Mouse (Mus musculus): ENCODE data around the gene Grm4. TPM values are rescaled to one million over a fixed set of nuclear protein-coding genes. Genes with fewer than 3 reads are reported as not detected.

The Grm4 gene
- total and polyA plus RNA-seq, 3 experiments = 0.06 TPM; not detected in 2

DNA sequence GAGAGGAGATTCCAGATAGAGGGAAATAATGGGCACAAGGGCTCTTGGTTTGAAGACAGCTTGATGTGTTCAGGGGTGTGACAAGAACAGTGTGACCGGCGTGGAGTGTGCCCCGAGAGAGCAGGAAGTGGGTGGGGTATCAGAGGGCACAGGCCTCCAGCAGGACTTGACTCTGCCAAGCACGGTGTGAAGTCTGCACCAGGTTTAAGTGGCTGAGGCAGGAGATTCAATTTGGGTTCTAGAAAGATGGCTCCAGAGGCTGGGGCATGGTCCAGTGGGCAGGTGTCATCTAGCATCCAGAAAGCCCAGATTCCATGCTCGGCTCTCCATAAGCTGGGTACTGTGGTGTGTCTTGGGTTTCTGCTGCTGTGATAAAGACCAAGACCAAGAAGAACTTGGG, 23.4 kb downstream of the Grm4 start:
- H3K27me3 ChIP-seq (ENCODE audit: control insufficient read depth in 1 of 2, insufficient read depth in 2 of 2, low read length in 2 of 2) = no peaks in the 10 kb centered on the region
- no peak overlapping the region for H3K9ac ChIP-seq (ENCODE audit: control insufficient read depth, low read depth, low read length, poor library complexity, severe bottlenecking)
- H3K27ac ChIP-seq (ENCODE audit: control insufficient read depth, low read depth, low read length) = no peak overlapping the region
- peaks cover 4 to 18% of the 10 kb centered on the region in 2 experiments; a peak in 3 of 4 replicates for H3K4me1 ChIP-seq (ENCODE audit: control insufficient read depth in 1 of 2, insufficient read depth in 2 of 2, low read length in 2 of 2)
- H3K4me3 ChIP-seq (ENCODE audit: control insufficient read depth in 1 of 2, insufficient read depth in 1 of 2, low read depth in 2 of 2, low read length in 2 of 2) = no peak overlapping the region
- no peak for TF ChIP-seq RCOR1 (IDR thresholded peaks at IDR 0.05; ENCODE audit: low read depth, low read length)
- TF ChIP-seq GATA1 (IDR thresholded peaks at IDR 0.05; ENCODE audit: low read depth, low read length) = no peak
- TF ChIP-seq SIN3A (IDR thresholded peaks at IDR 0.05; ENCODE audit: low read length) = no peak
- TF ChIP-seq TAL1 (IDR thresholded peaks at IDR 0.05; ENCODE audit: low read length) = no peak
- TF ChIP-seq CHD2 (IDR thresholded peaks at IDR 0.05; ENCODE audit: low read length) = no peak
- no peak for TF ChIP-seq TBP (IDR thresholded peaks at IDR 0.05; ENCODE audit: low read depth, low read length)
- no peak for TF ChIP-seq MYB (IDR thresholded peaks at IDR 0.05; ENCODE audit: low read depth, low read length)
- no peak for TF ChIP-seq TCF12 (IDR thresholded peaks at IDR 0.05; ENCODE audit: low read depth, low read length)
- TF ChIP-seq NELFE (IDR thresholded peaks at IDR 0.05; ENCODE audit: low read depth, low read length) = no peak
- no peak for TF ChIP-seq SMC3 (IDR thresholded peaks at IDR 0.05; ENCODE audit: low read depth, low read length)
- no peak for TF ChIP-seq NRF1 (IDR thresholded peaks at IDR 0.05; ENCODE audit: insufficient read depth, low read depth, low read length, poor library complexity, severe bottlenecking)
- TF ChIP-seq USF2 (IDR thresholded peaks at IDR 0.05; ENCODE audit: borderline replicate concordance in 1 of 2, insufficient read depth in 1 of 2, low read depth in 1 of 2, low read length in 2 of 2) = no peak
- no peak for TF ChIP-seq CTCF (IDR thresholded peaks at IDR 0.05 in 2 of 3, conservative IDR thresholded peaks at IDR 0.05 in 1 of 3; ENCODE audit: control insufficient read depth in 1 of 3, insufficient read depth in 1 of 3, low read depth in 2 of 3, low read length in 3 of 3, poor library complexity in 1 of 3, severe bottlenecking in 1 of 3)
- no peak for TF ChIP-seq MYC (IDR thresholded peaks at IDR 0.05; ENCODE audit: low read depth, low read length)
- no peak for TF ChIP-seq HCFC1 (IDR thresholded peaks at IDR 0.05; ENCODE audit: low read depth, low read length)
- TF ChIP-seq POLR2AphosphoS5 (IDR thresholded peaks at IDR 0.05; ENCODE audit: borderline replicate concordance, low read depth, low read length) = no peak
- TF ChIP-seq RAD21 (IDR thresholded peaks at IDR 0.05; ENCODE audit: low read depth, low read length) = no peak
- no peak for TF ChIP-seq MAX (IDR thresholded peaks at IDR 0.05; ENCODE audit: low read length)
- no peak for TF ChIP-seq UBTF (IDR thresholded peaks at IDR 0.05; ENCODE audit: borderline replicate concordance, insufficient read depth, low read depth, low read length)
- no peaks in the 10 kb centered on the region for H3K79me2 ChIP-seq (ENCODE audit: control insufficient read depth, insufficient read depth, low read length, poor library complexity)
- peaks cover 0 to 7% of the 10 kb centered on the region in 2 experiments; a peak in 2 of 4 replicates for H3K36me3 ChIP-seq (ENCODE audit: control insufficient read depth in 1 of 2, insufficient read depth in 2 of 2, low read length in 2 of 2)
- DNase-seq (ENCODE audit: low read depth, low spot score) = no peak
- no peaks in the 10 kb centered on the region for H3K9me3 ChIP-seq (replicated peaks; ENCODE audit: insufficient read depth, low read length)

GRCm38 (mm10) chr17:27495008-27495540, 26.1 kb downstream of the Grm4 start:
- H3K9me3 ChIP-seq (replicated peaks; ENCODE audit: insufficient read depth, low read length) = no peaks in the 10 kb centered on the region
- H3K4me3 ChIP-seq (ENCODE audit: control insufficient read depth in 1 of 2, insufficient read depth in 1 of 2, low read depth in 2 of 2, low read length in 2 of 2) = no peak overlapping the region

More at GRCm38 (mm10) chr17:27495008-27495540, 26.1 kb downstream of the Grm4 start:
- Histone ChIP-seq H3K79me2 (ENCODE audit: control insufficient read depth, insufficient read depth, low read length, poor library complexity) (no peaks in the 10 kb centered on the region), H3K27ac (ENCODE audit: control insufficient read depth, low read depth, low read length) (no peak overlapping the region), H3K4me1 (ENCODE audit: control insufficient read depth in 1 of 2, insufficient read depth in 2 of 2, low read length in 2 of 2) (no peaks in the 10 kb centered on the region), H3K9ac (ENCODE audit: control insufficient read depth, low read depth, low read length, poor library complexity, severe bottlenecking) (no peak overlapping the region), H3K27me3 (ENCODE audit: control insufficient read depth in 1 of 2, insufficient read depth in 2 of 2, low read length in 2 of 2) (no peaks in the 10 kb centered on the region), H3K36me3 (ENCODE audit: control insufficient read depth in 1 of 2, insufficient read depth in 2 of 2, low read length in 2 of 2) (no peaks in the 10 kb centered on the region)
- DNase-seq (ENCODE audit: low read depth, low spot score) = no peak
- TF ChIP-seq ZC3H11A (IDR thresholded peaks at IDR 0.05; ENCODE audit: low read depth, low read length) (no peak), USF1 (IDR thresholded peaks at IDR 0.05; ENCODE audit: low read depth, low read length) (no peak), USF2 (IDR thresholded peaks at IDR 0.05; ENCODE audit: borderline replicate concordance in 1 of 2, insufficient read depth in 1 of 2, low read depth in 1 of 2, low read length in 2 of 2) (no peak), BHLHE40 (IDR thresholded peaks at IDR 0.05; ENCODE audit: borderline replicate concordance, low read depth, low read length) (no peak)
